9 mouse cellular contexts compared by ENCODE assay signal in the genomic region with DNA sequence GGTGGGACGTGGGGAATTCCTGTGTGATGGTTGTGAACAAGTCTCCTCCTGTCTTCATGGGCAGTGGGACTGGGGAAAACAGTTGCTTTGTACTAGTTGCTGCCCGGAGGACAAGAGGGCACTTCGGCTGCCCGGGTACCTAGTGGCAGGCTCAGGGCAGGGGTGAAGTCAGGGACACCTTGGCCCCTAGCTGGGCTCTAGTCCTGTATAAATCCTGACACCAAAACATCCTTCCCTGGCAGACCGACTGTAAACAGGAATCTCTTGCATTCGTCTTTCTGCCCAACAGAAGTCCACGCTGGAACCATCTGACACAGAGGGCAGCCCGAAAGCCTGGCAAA. TPM values are rescaled to one million over a fixed set of nuclear protein-coding genes. Genes with fewer than 3 reads are reported as not detected.
DNase-seq lines count a peak whose midpoint lies in the region; ATAC-seq and TF ChIP-seq lines count a peak whose summit lies in the region.
"Had no signal": no experiment of that assay in that cellular context is flagged by ENCODE, and none has a peak within 500 bp of the region (broad histone marks: within the 10 kb centered on the region; RNA-seq: fewer than 3 reads in every experiment).

No protein-coding gene starts in this region.

- no peaks in the 10 kb centered on the region for H3K79me2 ChIP-seq in heart, adult 2 months (replicated peaks; ENCODE audit: control insufficient read depth, insufficient read depth, low read length)

- H3K4me2 ChIP-seq in liver, embryonic 14.5 days (ENCODE audit: low read depth) = peak overlapping the region; percentile 55

- no peaks in the 10 kb centered on the region for H3K36me3 ChIP-seq in heart, adult 2 months (ENCODE audit: control insufficient read depth, insufficient read depth, low read length)
- H3K36me3 ChIP-seq in liver, embryonic 14.5 days (replicated peaks; ENCODE audit: control insufficient read depth, insufficient read depth, low read depth) = no peaks in the 10 kb centered on the region

- H3K4me3 ChIP-seq in heart, adult 2 months = peak overlapping the region; percentile 40; the same call in 1 of the 2 replicates
- H3K4me3 ChIP-seq in liver, embryonic 14.5 days (ENCODE audit: insufficient read depth in 1 of 2, low read depth in 2 of 2, low read length in 2 of 2) = peak overlapping the region in 1 of 2 experiments; percentile 23; a peak in 1 of 4 replicates

- ATAC-seq in liver, embryonic 14.5 days (ENCODE audit: insufficient read depth) = no peak

- H3K4me1 ChIP-seq in heart, adult 2 months (ENCODE audit: control insufficient read depth, insufficient read depth, low read length) = peaks cover 2% of the 10 kb centered on the region; the same call in 1 of the 2 replicates
- peaks cover 3 to 29% of the 10 kb centered on the region in 2 experiments for H3K4me1 ChIP-seq in liver, embryonic 14.5 days (replicated peaks; ENCODE audit: control insufficient read depth in 2 of 2, insufficient read depth in 2 of 2, low read length in 1 of 2)

- peak overlapping the region; percentile 61; the same call in 1 of the 2 replicates for H3K27ac ChIP-seq in heart, adult 2 months
- H3K27ac ChIP-seq in liver, embryonic 14.5 days = no peak overlapping the region

- H3K9me3 ChIP-seq in liver, embryonic 14.5 days (ENCODE audit: control insufficient read depth, low read length) = no peaks in the 10 kb centered on the region

- TF ChIP-seq POLR2A in heart, adult 2 months (IDR thresholded peaks at IDR 0.05; ENCODE audit: insufficient read depth, low read depth, low read length) = no peak

- intact Hi-C loops in heart, adult 2 months (cut with DNase I) = no loop called here

- DNase-seq in heart, adult 2 months = no peak
- no peak for DNase-seq in heart, adult 8-10 months (ENCODE audit: low spot score)
- peak; percentile 26 for DNase-seq in ovary, postnatal 10 days (ENCODE audit: low spot score)
- DNase-seq in ovary, postnatal 14 days (ENCODE audit: low spot score) = no peak
- DNase-seq in liver, embryonic 14.5 days (ENCODE audit: low read depth in 3 of 3, low spot score in 3 of 3) = no peak
- no peak for DNase-seq in frontal cortex, postnatal 14 days (ENCODE audit: low spot score in 2 of 2)
- DNase-seq in spleen, postnatal 4 days (ENCODE audit: low spot score in 2 of 2) = no peak
- DNase-seq in yolk sac, embryonic 10.5 days (ENCODE audit: low spot score) = no peak

- 43% methylated on average over 8 of the region's 8 CpGs for WGBS in heart, adult 2 months
- 41% methylated on average over 8 of the region's 8 CpGs for WGBS in liver, embryonic 14.5 days (ENCODE audit: insufficient replicate concordance)

- no peaks in the 10 kb centered on the region for H3K27me3 ChIP-seq in heart, adult 2 months (ENCODE audit: control insufficient read depth, insufficient read depth, low read length)
- H3K27me3 ChIP-seq in liver, embryonic 14.5 days (ENCODE audit: control insufficient read depth, insufficient read depth, low read length) = no peaks in the 10 kb centered on the region

- no peak for TF ChIP-seq EP300 in heart, adult 2 months (IDR thresholded peaks at IDR 0.05; ENCODE audit: insufficient read depth, low read depth, low read length)
- no peak for TF ChIP-seq EP300 in liver, embryonic 14.5 days (IDR thresholded peaks at IDR 0.05; ENCODE audit: low read depth)

- 0 out of 2 replicates have a peak overlapping the region, but pooled peaks have one; percentile 2 for H3K9ac ChIP-seq in heart, adult 2 months (ENCODE audit: low read depth, low read length)
- H3K9ac ChIP-seq in liver, embryonic 14.5 days (replicated peaks) = no peak overlapping the region

- TF ChIP-seq CTCF in heart, adult 2 months (IDR thresholded peaks at IDR 0.05) = no peak
- no peak for TF ChIP-seq CTCF in liver, embryonic 14.5 days (IDR thresholded peaks at IDR 0.05; ENCODE audit: low read depth)

RNA-seq across cellular contexts. Expression of a gene that starts 20.5 kb away (rescaled TPM):
- 1 to 10 TPM; 6.3 to 7.9 TPM for total RNA-seq in heart, adult 2 months (2021)
- polyA plus RNA-seq in heart, adult 2 months (2012; rRNA removed) = 11.6 and 11.9 TPM in 2 replicates
- total RNA-seq in heart, adult 8-10 months (2022) = 1 to 10 TPM; 7.3 to 9.6 (median 9.1) TPM
- 4.8 and 5.0 TPM in 2 replicates for polyA plus RNA-seq in liver, embryonic 14.5 days (2012; rRNA removed)
- 8.0 and 9.8 TPM in 2 replicates for polyA plus RNA-seq in liver, embryonic 14.5 days (2014; fragmentation: Nextera tagmentation; extraction: Ambion mirVana)

RNA-seq across cellular contexts. Expression of a gene that starts 31.7 kb away (rescaled TPM):
- total RNA-seq in heart, adult 2 months (2021) = not detected
- polyA plus RNA-seq in heart, adult 2 months (2012; rRNA removed) = not detected in 2 replicates
- total RNA-seq in heart, adult 8-10 months (2022) = not detected
- polyA plus RNA-seq in liver, embryonic 14.5 days (2012; rRNA removed) = 0.04 TPM in 1 of 2 replicates, not detected in the other
- polyA plus RNA-seq in liver, embryonic 14.5 days (2014; fragmentation: Nextera tagmentation; extraction: Ambion mirVana) = not detected in 2 replicates
- total RNA-seq: adrenal gland, postnatal 14 days had no signal

RNA-seq across cellular contexts. Expression of a gene that starts 34.7 kb away (rescaled TPM):
- total RNA-seq in heart, adult 2 months (2021) = not detected
- 0.06 TPM in 1 of 2 replicates, not detected in the other for polyA plus RNA-seq in heart, adult 2 months (2012; rRNA removed)
- not detected for total RNA-seq in heart, adult 8-10 months (2022)
- polyA plus RNA-seq in liver, embryonic 14.5 days (2012; rRNA removed) = 0.10 TPM in 1 of 2 replicates, not detected in the other
- polyA plus RNA-seq in liver, embryonic 14.5 days (2014; fragmentation: Nextera tagmentation; extraction: Ambion mirVana) = not detected in 2 replicates
- total RNA-seq: adrenal gland, postnatal 14 days had no signal

RNA-seq across cellular contexts. Expression of a gene that starts 59.4 kb away (rescaled TPM):
- total RNA-seq in heart, adult 2 months (2021) = under 1 TPM; 0.77 to 0.89 TPM
- polyA plus RNA-seq in heart, adult 2 months (2012; rRNA removed) = 1.1 TPM in 2 replicates
- 1 to 10 TPM in 1 of 4 experiments, under 1 TPM in 3; 0.38 to 1.6 (median 0.86) TPM for total RNA-seq in heart, adult 8-10 months (2022)
- polyA plus RNA-seq in liver, embryonic 14.5 days (2012; rRNA removed) = 2.1 and 3.1 TPM in 2 replicates
- polyA plus RNA-seq in liver, embryonic 14.5 days (2014; fragmentation: Nextera tagmentation; extraction: Ambion mirVana) = 3.6 and 3.7 TPM in 2 replicates
